Mouse (Mus musculus) spleen, postnatal 14 days (tissue): ENCODE data around the gene Arl3.
"Not testable (repeated sequence)": the region's sequence is repeated elsewhere in the genome, so short reads cannot be mapped to it uniquely, and the experiment has no call there.

ENCODE experiments used
- DNase-seq, 2 experiments: peaks; one replicate each; pipeline ENCODE4 v3.0.0; 2021 to 2022; ENCODE audit warnings: low spot score in 2 of 2

Arl3 gene

DNA sequence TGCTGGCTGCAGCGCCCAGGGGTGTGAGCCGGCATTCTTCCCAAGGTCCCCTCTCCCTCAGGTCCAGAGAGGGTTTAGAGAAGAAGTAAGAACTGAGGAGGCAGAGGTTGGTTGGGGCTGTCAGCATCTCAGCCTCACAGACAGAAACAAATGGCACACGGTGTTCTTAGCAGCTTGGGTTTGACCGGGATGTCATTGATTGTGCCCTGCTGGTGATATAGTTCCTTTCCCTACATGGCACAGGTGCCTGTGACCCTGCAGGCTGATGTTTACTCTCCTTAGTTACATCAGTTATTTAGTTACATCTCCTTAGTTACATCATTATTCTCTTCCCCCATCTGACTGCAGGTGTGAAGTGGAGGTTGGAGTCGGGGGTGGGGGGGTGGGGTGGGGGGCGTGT lies 18.6 kb upstream of the Arl3 start:
- no peak for DNase-seq

DNA sequence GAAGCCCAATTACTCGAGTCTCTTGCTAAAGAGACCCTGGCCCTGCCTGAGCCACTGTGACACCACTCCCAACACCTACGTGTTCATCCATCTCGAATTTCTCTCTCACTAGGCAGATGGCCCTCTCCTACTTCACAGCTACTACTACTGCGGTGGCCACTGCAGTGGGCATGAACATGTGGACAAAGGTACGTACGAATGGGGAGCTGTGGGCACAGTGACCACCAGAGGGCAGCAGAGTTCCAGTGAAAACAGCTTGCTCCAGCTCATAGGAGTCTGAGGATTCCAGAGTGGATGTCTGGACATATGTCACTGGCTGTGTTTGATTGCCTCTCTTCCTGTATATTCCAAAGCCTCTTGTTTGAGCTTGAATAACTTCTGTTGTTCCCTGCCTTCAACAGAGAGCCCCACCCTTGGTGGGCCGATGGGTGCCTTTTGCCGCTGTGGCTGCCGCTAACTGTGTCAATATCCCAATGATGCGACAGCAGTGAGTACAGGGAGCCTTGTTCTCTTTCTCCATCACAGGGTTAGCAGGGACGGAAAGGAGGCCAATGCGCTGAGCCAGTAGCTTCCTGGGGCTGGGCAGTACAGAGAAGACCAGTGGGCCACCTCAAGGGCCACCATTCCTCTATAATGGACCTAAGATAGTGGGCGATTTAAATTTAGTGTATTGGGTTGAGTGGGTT lies 15.0 kb upstream of the Arl3 start:
- DNase-seq: peak; percentile 54 to 79

DNA sequence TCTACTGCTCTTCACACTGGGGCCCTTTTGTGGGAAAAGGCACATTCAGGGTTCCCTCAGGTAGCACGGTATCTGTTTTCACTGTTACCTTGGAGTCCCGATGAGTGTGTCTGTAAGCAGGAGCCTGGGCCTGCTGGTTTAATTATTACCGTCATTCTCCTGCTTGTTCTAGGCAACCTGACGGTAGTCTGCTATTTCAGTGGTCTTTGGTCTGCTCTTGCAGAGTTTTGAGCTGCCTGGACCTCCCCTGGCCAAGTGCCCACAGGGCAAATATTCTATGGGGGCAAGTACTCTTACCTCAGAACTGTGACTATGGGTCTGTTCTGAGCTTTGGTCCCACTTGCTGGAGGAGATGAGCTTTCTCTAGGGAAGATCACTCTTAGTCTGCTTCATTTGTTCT lies 2.2 kb upstream of the Arl3 start:
- no peak for DNase-seq

DNA sequence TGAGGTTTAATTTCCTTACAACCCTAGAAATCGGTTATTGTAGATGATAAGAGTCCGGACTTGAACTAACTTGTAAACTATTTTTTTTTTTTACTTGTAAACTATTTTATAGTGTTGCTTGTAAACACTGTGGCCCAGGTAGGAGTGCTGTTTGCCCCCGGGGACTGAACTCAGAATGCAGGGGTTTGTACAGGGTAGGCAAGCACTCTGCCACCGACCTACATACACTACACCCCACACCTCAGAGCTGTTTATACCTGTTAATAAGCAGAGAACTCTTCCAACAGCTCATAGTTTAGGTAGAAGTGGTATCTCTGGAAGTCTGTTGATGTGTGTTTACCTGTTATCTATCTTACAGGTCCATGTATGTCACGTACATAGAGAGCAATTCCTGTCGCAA lies 992 bp upstream of the Arl3 start:
- no peak for DNase-seq

DNA sequence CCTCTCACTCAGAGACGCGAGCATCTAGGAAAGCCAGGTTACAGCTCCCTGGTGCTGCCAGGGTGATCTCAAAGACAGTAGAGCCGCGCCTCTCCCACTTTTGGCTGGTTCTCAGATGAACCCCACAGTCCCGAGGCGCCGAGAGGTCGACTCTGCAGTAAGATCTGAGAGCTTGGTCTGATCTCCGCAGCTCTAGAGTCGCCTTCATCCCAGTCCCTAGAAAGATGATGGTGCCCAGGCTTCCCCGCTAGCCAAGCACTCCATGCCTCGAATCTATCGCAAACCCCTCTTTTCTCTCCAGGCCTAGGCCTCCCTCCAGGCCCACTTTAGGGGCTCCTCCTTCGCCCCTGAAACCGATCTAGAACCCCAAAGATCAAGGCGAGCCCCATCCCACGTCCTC lies 450 bp downstream of the Arl3 start:
- DNase-seq: no peak

DNA sequence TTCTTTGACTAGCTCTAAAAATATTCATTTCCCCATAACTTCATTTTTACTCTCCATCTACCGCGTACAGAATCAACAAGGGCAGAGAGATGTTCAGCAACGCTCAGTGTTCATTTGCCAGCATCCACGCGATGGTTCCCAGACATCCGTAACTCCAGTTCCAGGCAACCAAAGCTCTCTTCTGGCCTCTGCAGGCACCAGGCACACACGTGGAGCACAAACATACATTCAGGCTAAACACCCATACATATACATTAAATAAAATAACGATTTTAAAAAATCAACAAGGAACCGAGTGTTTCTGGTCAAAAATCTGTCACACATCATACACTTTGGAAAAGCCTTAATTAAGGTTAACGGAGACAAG lies 1.1 kb downstream of the Arl3 start:
- no peak for DNase-seq

DNA sequence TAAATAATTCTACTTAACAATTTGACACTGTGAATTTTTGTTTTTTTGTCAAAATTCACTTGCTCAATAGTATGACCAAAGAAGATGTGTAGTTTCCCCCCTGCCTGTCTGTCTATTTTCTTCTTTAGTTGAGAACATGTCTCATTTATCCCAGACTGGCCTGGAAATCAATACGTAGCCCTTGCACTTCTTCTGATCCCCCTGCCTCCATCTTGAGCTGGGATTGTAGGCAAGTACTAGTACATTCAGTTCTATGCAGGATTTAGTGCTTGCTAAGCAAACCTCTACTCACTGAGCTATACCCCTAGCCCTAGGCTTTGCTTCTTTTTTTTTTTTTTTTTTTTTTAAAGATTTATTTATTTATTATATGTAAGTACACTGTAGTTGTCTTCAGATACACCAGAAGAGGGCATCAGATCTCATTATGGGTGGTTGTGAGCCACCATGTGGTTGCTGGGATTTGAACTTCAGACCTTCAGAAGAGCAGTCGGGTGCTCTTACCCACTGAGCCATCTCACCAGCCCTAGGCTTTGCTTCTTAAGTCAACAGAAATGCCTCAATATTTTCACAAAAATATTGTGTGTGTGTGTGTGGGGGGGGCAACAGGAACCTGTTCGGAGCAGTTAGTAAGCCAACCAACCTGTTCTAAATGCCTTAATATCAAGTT lies 1.7 kb downstream of the Arl3 start:
- not testable (repeated sequence) for DNase-seq

DNA sequence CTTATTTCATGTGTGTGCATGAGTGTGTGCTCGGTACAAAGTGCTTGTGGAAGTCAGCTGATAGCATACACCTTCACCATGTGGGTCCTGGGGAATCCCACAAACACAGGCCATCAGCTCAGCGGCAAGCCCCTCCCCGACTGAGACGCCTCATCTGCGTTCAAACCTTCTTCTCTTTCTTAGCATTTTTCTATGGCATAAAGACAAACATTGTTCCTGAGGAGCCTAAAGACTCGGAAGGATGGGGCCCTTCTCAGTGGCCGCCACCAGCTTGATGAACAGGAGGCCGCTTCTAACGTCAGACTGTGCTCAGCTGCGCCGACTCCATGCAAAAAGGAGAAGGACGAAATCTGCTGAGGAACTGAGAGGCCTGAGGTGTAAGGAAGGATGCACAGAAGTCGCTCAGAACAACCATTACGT lies 8.9 kb downstream of the Arl3 start:
- DNase-seq: no peak

DNA sequence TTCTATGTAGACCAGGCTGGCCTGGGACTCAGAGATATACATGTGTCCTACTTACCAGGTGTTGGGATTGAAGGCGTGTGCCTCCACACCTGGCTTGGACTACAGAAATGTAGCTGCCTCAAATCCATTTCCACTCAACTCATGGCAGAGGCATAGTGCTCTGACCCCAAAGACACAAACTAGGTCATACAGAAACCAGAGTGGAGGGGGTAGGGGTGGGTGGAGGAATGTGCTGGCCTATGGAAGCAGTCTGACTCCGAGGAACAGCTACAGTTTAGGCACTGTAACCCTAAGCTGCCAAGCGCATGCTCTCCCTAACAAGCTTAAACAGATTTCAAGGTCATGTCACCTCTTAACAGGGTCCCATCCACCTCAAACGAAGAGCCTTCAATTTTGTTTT lies 9.4 kb downstream of the Arl3 start:
- DNase-seq: no peak

DNA sequence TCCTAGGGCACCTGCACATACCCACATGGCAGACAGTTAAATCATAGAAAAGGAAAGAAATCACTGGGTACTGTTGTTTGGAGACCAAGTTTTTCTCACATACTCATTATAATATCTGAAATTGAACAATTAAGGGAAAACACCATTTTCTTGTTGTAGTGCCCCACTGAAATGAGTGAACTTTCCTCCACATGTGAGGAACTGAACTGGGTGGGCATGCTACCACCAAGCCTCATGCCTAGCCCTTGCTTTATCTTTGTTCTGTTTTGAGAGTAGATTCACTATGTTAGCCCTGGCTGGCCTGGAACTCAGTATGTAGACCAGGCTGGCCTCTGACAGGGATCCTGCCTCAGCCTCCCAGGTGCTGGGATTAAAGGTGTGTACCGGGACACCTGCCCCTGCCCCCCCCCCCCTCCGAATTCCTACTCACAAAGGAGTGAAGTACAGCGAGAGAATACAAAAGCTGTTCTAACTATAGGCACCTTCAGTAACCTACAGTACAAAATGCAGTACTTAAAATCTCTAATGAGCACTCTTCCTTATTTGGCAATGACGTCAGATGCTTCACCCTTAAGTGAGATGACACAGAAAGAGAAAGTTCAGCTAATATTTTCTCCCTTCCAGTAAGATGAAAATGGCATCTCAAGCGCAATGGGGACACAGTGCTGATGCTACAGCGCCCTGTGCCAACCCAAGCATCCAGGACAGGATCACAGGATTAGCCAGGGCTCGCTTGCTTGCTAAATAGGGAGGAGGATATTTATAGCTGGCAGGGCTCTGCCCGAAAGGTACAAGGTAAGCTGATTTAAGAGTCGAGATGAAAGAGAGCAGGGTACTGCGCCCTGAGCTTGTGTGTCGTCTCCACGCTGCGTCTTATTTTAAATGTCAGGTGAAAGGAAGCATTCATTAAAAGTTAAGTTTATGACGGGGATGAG lies 10.2 kb downstream of the Arl3 start:
- no peak for DNase-seq

DNA sequence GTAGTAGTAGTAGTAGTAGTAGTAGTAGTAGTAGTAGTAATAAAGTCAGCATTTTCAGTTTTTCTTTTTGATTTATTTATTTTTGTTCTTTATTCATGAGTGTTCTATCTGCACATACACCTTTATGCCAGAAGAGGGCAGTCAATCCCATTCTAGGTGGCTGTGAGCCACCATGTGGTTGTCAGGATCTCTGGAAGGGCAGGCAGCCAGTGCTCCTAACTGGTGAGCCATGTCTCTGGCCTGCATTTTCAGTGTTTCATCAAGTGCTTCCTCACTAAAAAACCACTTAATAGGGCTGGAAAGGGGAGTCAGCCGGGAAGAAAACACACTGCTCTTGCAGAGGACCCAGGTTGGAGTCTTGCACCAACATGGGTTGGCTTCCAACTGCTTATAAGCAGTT lies 10.9 kb downstream of the Arl3 start:
- peak in 1 of 2 experiments; percentile 35 for DNase-seq

DNA sequence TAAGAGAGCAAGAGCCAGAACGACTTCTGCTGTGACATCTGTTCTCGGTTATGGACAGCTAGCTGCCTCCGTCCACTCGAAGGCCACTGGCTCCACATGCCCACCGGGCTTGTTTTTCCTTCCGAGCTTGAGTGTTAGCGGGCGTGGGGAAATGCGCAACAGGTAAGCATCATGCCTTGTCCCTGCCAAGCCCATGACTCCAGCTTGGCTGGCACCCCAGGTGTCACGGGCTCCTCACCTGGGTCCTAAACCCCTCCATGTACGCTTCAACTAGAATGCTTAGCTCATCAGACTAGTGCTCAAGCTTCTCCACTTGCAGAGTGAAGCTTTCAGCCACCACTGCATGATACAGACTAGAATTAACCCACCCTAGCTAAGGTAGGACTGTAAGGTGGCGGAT lies 14.4 kb downstream of the Arl3 start:
- no peak for DNase-seq

DNA sequence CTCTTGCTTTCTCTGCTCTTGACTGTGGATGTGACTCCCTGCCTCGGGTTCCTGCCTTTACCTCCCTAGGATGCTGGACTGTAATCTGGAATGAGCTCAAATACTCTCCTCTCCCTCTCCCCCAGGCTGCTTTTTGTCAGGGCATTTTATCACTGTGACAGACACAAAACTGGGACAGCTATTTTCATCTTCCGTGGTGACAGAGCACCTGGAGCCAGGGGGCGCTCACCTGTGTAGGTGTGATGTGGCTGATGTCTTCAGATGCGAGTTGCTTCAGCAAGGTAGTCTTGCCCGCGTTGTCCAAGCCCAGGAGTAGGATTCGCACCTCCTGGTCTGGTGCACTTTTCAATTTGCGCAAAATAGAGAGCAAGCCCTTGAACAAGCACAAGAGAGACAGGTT lies 15.0 kb downstream of the Arl3 start:
- no peak for DNase-seq

DNA sequence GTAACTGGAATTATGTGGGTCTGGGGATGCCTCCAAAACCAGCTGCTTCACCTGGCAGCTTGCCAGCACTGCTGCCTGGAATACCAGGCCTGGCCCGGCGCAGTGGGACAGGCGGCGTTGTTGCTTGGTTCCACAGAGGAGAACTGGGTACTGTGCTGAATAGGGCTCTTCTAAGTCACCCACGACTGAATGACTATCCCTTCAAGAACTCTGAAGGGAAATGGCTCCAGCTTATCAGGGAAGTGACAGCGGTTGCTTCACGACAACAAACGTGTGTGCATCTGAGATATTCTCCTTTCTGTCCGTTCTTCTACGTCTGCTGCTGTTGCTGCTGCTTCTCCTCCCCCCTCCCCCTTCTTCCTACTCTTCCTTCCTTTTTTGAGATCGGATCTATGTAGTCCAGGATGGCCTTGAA lies 19.4 kb downstream of the Arl3 start:
- no peak for DNase-seq

DNA sequence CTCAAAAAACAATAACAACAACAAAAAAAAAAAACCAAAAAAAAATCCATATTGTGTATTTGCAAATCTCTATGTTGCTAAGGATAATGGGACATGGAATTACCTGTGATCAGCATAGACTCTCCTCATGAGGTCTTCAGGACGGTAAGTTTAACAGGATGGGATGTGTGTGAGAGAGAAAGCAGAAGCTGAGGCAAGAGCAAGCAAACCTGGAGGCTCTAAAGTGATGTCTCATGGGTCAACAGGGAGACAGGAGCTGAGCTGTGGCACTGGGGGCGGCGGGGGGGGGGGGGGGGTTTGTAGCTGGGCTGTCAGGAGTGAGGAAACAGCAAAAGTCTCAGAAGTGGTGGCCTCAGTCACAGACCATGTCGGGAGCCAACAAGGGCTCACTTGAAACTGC lies 20.5 kb downstream of the Arl3 start:
- DNase-seq: no peak

DNA sequence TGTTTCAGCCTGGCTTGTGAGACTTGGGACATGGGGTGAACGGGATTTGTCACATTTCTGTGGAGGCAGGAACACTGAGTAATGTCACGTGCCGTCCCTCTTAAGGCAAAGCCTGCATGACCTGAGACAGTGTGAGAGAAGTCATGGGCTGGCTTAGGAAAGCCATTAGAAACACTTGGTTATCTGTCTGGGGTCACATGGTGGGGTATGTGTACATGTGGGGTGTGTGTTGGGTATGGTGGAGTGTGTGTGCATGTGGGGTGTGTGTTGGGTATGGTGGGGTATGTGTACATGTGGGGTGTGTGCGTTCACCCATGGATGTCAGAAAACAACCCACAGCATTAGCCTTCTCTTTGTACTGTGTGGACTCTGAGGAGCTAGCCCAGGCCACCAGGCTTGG lies 22.6 kb downstream of the Arl3 start:
- DNase-seq: no peak

DNA sequence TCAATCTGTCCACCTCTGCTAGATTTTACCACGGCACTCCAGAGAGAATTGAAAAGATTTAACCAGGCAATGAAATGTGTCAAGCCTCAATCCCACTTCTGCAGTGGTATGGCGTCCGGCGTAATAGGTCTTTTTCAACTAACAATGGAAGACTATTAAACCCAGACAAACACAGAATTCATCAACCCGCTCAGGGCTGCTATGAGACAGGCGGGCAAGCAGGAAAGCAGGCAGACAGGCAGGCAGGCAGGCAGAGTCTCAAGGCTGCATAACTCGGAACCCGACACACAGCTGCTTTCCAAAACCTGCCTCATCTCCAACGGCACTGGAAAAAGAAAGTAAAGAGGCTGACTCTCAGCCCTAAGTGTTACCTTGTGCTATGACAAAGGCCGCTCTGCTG lies 24.9 kb downstream of the Arl3 start:
- no peak for DNase-seq

DNA sequence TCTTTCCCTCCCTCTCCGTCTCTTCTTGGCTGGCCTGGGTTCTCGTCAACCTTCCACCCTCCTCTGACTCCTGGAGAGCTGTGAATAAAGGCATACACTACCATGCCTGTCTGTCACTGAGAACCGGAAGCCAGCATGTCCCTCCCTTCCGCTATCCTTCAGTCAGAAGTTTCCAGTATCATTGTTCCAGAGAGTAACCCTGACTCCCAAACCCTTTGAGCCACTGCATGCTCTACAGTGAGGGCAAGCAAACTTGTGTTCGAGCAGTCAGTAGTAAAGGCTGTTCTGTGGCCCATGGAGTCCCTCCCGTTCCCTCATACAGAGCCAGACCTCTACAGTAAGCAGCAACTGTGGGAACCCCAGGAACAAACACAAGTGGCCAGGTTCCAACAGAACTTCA lies 25.4 kb downstream of the Arl3 start:
- no peak for DNase-seq

DNA sequence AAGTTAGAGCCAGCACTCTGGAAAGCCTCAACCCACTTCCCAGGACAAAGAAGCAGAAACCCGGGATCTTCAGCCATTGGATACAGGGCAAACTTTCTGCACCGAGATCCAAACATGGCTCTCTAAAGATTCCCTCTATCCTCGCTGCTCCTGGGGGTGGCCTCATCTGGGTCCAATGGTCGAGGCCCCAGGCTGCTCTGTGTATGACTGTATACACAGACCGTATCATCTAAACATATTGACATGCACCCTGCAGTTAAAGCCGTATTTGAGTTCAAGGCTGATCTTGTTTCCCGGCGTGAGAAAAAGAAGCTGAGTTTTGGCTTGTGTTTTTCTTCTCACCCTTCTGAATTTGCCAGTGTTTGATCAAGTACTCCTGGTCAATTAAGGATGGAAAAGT lies 30.2 kb downstream of the Arl3 start:
- DNase-seq: no peak

DNA sequence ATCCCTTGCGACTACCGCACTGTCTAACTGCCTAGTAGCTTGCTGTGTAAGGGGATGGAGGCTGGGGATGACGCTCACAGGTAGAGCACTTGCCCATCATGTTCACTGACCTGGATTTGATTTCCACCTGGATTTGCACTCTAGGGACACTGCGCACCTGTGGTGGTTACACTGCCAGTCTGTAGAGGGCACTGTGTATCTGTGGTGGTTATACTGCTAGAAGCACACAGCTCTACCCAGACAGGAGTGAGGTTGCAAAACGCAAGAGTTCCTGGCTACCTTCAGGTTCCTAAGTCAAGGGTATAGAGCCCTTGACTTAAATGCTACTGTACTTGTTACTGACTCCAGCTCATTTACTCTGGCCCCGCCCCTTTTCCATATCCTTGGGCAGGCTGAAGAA lies 34.8 kb downstream of the Arl3 start:
- no peak for DNase-seq

DNA sequence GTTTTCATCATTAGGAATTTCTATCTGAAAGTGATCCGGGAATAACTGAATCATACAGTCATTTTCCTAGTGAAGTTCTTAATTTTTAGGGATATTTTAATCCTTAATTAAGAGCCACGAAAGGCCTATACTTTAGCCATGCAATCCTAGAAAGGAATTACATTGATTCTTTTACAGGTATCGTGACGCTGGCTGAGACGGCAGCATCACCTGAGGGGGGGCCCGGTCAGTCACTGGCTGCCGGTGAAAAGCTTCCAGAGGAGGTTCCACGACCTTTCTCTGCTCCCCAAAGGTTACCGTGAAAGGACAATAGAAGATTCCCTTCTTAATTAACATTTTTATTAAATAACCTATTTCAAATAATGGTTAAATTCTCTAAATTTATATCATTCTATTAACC lies 35.6 kb downstream of the Arl3 start:
- no peak for DNase-seq

DNA sequence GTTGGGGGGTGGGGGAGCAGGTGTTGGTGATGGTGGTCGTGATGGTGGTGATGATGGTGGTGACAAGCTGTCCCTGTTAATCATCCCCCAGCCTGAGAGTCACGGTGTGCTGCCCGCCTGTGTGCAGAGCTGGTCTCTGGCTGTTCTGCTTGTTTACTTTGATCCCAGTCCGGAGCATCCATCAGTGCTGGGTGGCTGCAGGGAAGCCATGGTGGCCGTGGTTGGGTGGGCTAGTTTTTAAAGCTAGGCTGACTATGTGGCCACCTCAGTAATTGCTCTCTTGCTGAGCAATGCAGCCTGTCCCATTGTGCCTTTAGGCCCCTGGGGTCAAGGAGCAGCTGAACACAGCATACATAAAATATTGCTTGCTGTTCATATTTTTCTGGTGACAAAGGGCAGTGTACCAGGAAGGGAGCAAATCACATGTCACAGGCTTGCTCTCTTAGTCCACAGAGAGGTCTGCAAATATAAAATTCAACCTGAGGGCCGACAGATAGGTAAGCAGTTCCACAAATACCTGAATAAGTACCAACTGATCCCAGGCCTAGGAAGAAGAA lies 38.4 kb downstream of the Arl3 start:
- no peak for DNase-seq

DNA sequence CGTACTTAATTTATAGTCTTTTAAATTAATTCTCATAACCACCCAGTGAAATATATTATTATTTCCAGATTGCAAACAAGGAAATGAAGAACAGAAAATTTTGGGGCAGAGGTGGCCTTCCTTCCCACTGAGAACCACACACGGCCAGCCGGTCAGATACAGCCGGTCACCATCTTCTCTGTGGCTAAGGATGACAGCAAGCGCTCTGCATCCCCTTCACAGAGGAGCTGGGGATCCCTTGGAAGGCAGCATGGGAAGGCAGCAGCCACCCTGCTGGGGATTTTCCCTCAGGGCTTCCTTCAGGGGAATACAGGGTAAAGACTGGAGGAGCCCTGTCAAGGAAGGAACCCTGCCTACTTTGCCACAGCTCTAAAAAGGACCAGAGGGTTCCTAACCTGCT lies 39.5 kb downstream of the Arl3 start:
- no peak for DNase-seq
